Mouse (Mus musculus) adrenal gland, postnatal 14 days (tissue): ENCODE data around the gene Lamtor2. TPM values are rescaled to one million over a fixed set of nuclear protein-coding genes. Genes with fewer than 3 reads are reported as not detected.
A peak's percentile ranks its signal among the peaks of the same experiment; 100 is the strongest.

Experiments
- DNase-seq: peaks from one replicate; pipeline ENCODE4 v3.0.0; 2021; ENCODE audit warnings: mixed read lengths
- total RNA-seq: library from RNA; stranded (reverse); gene quantifications from 2 replicates; pipeline ENCODE4 v1.2.3, GENCODE M21; 2021

Lamtor2 gene
- total RNA-seq, 1 experiment from 2014 or later, result 133 TPM

- DNase-seq, result no peak
Measured at GRCm38 (mm10) chr3:88569093-88569492, 16.2 kb upstream of the Lamtor2 start.

GRCm38 (mm10) chr3:88568615-88569014 lies 15.7 kb upstream of the Lamtor2 start:
- no peak for DNase-seq

- peak; percentile 59 for DNase-seq
Measured at GRCm38 (mm10) chr3:88567892-88568291, 15.0 kb upstream of the Lamtor2 start.

- DNase-seq, result no peak
Measured at GRCm38 (mm10) chr3:88566536-88567061, 13.7 kb upstream of the Lamtor2 start.

- no peak for DNase-seq
Measured at GRCm38 (mm10) chr3:88566116-88566515, 13.2 kb upstream of the Lamtor2 start.

GRCm38 (mm10) chr3:88563966-88564365 lies 11.1 kb upstream of the Lamtor2 start:
- no peak for DNase-seq

- no peak for DNase-seq
Measured at GRCm38 (mm10) chr3:88563442-88563841, 10.6 kb upstream of the Lamtor2 start.

GRCm38 (mm10) chr3:88561989-88562388 lies 9.1 kb upstream of the Lamtor2 start:
- DNase-seq, result no peak

- no peak for DNase-seq
Measured at GRCm38 (mm10) chr3:88559596-88559995, 6.7 kb upstream of the Lamtor2 start.

GRCm38 (mm10) chr3:88556616-88557015 lies 3.7 kb upstream of the Lamtor2 start:
- DNase-seq, result no peak

- DNase-seq, result no peak
Measured at GRCm38 (mm10) chr3:88555731-88556130, 2.9 kb upstream of the Lamtor2 start.

- no peak for DNase-seq
Measured at GRCm38 (mm10) chr3:88555069-88555605, 2.3 kb upstream of the Lamtor2 start.

- DNase-seq, result no peak
Measured at GRCm38 (mm10) chr3:88553880-88554586, 1.2 kb upstream of the Lamtor2 start.

GRCm38 (mm10) chr3:88553525-88553879 lies 628 bp upstream of the Lamtor2 start, which contains the start of gene Ubqln4:
Gene Ubqln4 (plus strand): TSS chr3:88553758.
- DNase-seq, result peak; percentile 96

GRCm38 (mm10) chr3:88552082-88552645 lies 710 bp downstream of the Lamtor2 start:
- no peak for DNase-seq

- no peak for DNase-seq
Measured at GRCm38 (mm10) chr3:88551586-88551985, 1.3 kb downstream of the Lamtor2 start.

GRCm38 (mm10) chr3:88548180-88548917 lies 4.5 kb downstream of the Lamtor2 start, which contains the start of gene Rab25:
Gene Rab25 (minus strand): TSS chr3:88548300.
- DNase-seq, result no peak

- no peak for DNase-seq
Measured at GRCm38 (mm10) chr3:88546674-88547418, 6.0 kb downstream of the Lamtor2 start.

GRCm38 (mm10) chr3:88544955-88545591 lies 7.8 kb downstream of the Lamtor2 start:
- DNase-seq, result no peak

- DNase-seq, result peak; percentile 63
Measured at GRCm38 (mm10) chr3:88544514-88544913, 8.4 kb downstream of the Lamtor2 start.

GRCm38 (mm10) chr3:88543651-88544410 lies 9.0 kb downstream of the Lamtor2 start:
- DNase-seq, result no peak
